Mouse (Mus musculus): ENCODE data around the gene Rpn2. TPM values are rescaled to one million over a fixed set of nuclear protein-coding genes. Genes with fewer than 3 reads are reported as not detected.
A peak's percentile ranks its signal among the peaks of the same experiment; 100 is the strongest.

The Rpn2 gene
- 100 to 1,000 TPM; 133 to 141 TPM for total RNA-seq (2021)

DNA sequence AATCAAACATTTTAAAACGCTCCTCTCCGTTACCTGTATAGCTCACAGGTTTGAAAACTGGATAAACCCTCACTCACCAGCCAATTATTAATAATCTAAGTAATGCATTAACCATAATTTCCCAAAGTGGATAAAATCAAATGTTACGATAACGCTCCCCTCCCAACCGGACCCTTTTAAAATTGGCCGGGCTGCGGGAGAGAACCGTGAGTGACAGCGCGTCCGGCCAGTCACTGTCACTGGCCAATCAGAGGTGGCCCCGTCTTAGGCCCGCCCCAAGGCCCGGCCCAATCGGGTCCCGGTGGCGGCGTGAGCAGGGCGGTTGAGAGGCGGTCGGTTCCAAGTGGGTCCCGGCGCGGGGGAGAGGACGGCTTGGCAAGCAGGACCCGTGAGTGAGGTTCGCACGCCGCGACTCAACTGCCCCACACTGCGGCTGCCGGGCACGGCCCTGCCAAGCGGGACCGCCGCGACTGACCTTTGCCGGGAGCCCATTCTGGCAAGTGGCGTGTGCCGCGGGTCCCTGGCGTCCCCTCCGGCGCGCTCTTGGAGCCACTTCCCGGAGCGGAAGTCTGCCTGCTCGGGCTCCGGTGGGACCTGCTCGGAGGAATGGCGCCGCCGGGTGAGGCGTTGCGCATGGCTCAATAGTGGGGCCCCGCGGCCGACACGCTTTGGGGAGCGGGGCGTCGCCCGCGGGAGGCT lies at the start of gene Rpn2:
Rpn2 (plus strand) TSS at position 301 of the 699 bp plus-strand sequence.
- DNase-seq (ENCODE audit: extremely low spot score in 1 of 2, low spot score in 1 of 2): peak; percentile 93 to 97

DNA sequence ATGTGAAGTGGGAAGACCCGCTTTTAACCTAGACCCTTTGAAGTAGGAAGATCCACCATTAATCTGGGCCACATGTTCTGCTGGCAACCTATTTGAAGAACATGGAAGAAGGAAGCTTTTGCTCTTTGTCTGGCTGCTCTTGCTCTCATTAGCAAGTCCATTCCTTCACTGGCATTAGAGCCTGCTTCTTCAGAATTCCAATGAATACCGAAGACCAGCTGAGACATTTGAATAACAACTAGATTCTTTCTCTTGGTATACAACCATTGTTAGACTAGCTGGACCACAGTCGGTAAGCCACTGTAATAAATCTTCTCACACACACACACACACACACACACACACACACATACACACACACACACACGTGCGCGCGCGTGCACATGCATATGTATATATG lies 42.9 kb upstream of the Rpn2 start:
- DNase-seq (ENCODE audit: extremely low spot score in 1 of 2, low spot score in 1 of 2): no peak

DNA sequence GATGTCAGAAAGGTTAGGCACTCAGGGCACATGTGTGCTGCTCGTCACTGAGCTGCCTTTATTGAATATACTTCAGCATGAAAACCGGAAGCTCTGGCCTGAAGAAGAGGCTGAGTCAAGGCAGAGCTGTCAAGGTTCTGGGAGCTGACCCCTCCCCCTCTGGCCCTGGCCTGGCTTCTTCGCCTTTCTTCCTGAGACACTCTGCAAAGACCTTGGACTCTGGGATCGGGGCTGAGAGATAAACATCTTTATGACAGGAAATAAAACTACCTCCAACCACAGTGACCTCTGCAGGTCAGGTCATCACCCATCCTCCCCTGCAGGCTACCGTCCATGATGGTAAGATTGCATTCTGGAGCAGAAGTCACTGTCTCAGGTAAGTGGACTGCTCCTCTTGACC lies 33.8 kb upstream of the Rpn2 start:
- DNase-seq (ENCODE audit: extremely low spot score in 1 of 2, low spot score in 1 of 2): no peak

DNA sequence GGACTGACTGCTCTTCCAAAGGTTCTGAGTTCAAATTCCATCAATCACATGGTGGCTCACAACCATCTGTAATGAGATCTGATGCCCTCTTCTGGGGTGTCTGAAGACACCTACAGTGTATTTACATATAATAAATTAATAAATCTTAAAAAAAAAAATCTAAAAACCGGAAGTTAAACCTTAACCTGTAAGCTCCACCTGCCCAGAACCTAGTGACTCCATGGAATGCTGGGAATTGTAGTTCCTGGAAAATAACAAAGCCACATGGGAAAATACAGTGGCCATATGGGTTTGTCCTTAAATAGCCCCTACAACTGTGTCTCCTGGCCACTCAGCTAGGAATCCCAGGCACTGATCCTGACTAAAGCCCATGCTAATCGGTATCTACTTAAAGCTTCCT lies 33.2 kb upstream of the Rpn2 start:
- DNase-seq (ENCODE audit: extremely low spot score in 1 of 2, low spot score in 1 of 2): no peak

DNA sequence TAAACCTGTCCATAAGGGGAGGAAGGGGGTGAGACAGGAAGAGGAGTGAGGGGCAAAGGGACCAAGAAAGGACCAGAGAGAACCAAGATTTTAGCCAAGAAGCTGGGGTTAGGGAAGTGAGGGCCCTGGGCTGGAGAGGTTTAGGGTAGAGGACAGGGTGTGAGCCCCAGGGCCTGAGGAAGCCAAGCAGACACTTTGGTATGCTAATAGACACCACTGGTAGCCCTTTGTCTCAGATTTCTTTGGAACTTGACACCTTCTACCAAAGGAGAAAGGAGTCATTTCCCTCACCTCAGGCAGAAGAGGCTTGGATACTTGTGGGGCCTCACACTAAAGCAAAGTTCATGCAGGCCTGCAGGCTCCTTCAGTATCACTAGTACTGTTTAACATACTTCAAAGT lies 30.7 kb upstream of the Rpn2 start:
- DNase-seq (ENCODE audit: extremely low spot score in 1 of 2, low spot score in 1 of 2): no peak

DNA sequence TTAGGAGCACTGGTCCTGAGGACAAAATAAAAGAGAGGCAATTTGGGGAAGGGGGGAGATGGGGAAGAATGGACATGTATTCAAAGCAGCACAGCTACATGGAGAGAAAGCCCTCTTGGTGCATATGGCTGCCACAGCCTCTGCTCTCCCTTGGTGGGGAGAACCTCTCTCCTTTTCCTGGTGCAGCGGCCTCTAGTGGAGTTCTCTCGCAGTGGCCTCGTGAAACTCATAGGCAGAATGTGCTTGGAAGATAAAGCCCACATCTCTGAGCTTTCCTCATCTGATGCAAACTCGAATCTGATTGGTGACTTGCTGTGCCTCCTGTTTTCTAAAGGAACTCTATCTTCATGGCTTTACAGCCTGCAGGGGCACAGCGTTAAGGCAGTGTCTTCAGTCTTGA lies 19.1 kb upstream of the Rpn2 start:
- peak; percentile 25 to 71 for DNase-seq (ENCODE audit: extremely low spot score in 1 of 2, low spot score in 1 of 2)

DNA sequence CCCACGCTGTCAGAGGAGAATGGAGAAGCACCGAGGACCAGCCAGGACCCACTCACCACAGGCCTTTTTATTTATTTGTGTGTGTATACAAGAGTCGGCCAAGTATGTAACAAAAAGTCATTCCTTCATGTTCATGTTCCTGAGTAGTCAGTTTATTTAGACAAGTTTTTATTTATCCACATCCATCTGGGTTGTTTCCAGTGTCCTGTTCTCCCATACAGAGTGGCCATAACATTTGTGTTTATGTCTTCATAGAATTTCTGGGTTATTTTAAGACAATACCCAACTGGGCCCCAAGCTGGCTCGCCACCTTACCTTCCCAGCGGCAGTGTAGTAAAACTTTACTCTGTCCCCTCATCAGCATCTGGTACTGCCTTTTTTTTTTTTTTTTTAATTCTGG lies 16.9 kb upstream of the Rpn2 start:
- no peak for DNase-seq (ENCODE audit: extremely low spot score in 1 of 2, low spot score in 1 of 2)

DNA sequence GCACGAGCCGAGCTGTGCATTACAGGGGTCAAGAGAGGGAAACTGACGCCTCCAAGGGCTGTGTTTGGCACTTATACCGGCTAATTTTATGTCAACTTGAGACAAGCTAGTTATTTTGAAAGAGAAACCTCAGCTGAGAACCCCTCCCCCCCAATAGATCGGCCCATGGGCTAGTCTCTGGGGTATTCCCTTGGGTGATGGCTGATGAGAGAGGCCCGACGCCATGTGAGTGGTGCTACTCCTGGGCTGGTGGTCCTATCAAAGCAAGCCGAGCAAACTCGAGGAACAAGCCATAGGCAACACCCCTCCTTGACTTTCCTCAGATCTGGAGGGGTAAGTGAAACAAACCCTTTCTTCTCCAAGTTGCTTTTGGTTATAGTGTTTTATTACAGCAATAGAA lies 16.3 kb upstream of the Rpn2 start:
- DNase-seq (ENCODE audit: extremely low spot score in 1 of 2, low spot score in 1 of 2): no peak

DNA sequence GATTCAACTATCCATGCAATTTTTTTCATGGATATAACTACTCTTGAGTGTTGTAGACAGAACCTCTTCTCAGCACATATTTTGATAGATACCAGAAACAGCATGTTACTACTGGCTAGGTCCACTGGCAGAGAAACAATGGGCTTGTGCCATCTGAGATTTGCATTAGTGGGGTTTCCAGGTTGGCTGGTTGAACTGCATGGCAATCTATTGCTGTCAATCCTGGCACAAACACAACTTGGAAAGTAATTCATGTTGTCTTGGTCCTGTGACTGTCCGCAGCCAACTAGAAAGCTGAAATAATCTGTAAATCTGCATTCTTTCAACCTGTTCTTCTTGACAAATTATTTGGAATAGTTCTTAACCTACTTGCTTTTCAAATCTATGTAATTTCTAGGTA lies 15.7 kb upstream of the Rpn2 start:
- no peak for DNase-seq (ENCODE audit: extremely low spot score in 1 of 2, low spot score in 1 of 2)

DNA sequence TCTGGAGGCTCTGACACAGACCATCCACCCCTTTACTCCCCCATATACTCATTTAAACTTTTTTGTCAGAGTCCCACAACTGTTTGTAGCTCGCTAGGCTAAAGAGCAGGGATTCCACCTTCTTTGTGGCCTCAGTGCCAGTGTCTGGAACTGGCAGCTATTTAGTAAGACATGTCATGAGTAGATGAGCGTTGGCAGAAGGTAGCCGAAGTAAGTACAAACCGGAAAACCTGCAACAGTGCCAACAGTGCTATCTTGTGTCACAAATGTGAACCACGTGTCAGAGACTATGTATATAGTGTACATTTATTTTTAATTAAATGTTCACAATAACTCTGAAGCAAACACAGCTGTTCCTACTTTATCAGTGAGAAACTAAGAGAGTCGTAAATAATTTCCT lies 15.0 kb upstream of the Rpn2 start:
- no peak for DNase-seq (ENCODE audit: extremely low spot score in 1 of 2, low spot score in 1 of 2)

DNA sequence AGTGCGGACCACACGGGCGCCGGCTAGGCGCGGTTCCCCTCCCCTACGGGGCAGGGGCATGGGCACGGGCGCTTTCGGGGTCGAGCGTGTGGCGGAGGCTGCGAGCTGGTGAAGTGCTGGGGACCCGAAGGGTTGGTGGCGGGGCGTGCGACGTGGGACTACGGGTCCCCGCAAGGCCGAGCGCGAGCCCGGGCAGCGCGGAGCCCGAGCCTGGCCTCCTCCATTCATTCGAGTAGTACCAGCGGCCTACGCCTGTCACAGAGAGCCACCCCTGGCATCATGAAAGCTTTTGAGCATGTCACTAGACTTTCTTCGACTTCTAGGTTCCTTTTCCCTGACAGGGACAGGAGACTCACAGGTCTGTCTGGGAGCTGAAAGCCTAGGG lies 591 bp downstream of the Rpn2 start, which contains the start of gene Mroh8:
Mroh8 (minus strand) TSS at position 134 of the 385 bp plus-strand sequence.
- peak in 1 of 2 experiments; percentile 45 for DNase-seq (ENCODE audit: extremely low spot score in 1 of 2, low spot score in 1 of 2)

DNA sequence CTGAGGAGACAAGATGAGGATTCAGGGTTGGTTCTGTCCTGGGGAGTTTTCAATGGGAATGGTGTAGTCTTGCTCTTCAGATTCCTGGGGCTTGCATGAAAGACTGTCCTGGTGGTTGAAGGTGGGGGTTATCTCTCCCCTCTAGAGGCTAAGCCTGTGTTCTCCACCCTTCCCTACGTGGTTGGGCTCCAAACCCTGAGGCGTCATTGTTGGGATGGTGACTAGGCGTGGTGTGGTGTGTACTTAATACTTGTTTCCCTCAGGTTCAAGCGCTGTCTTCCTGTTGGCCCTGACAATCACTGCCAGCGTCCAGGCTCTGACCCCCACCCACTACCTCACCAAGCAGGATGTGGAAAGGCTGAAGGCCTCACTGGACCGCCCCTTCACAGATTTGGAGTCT lies 4.5 kb downstream of the Rpn2 start:
- DNase-seq (ENCODE audit: extremely low spot score in 1 of 2, low spot score in 1 of 2): no peak

DNA sequence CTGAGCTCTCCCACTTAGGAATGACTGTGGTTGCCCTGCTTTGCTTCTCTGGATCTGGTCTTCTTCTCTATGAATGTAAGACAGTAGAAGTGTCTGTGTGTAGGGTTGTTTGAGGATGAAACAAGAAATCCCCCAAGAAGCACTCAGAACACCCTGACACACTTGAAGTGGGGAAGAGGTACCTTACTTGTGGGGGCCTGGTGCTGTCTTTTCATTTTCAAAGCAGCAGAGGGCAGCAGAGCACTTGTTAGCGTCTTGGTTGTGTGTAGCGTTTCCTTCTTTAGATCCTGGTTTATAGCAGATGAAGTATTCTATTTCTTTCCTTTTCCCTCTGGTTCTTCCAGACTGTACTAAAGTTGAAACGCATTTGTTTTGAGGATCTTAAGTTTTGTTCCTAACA lies 8.7 kb downstream of the Rpn2 start:
- peak in 1 of 2 experiments; percentile 60 for DNase-seq (ENCODE audit: extremely low spot score in 1 of 2, low spot score in 1 of 2)

DNA sequence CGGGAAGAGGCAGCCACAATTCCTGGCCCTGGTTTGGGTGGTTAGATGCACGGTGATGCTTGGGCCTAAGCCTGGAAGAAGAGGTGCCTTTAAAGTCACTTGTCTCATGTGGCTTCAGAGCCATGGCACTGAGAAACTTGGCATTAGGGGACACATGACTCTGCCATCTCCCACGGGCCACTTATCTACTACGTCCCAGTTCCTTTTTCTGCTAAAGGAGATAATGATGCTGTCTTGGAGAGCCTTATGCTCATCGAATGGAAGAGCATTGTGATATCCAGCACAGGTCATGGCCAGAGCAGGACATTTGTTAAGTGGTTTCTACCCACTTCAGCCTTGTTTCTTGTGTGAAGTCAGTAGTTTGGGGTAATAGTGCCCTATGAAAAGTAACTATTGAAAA lies 10.2 kb downstream of the Rpn2 start:
- DNase-seq (ENCODE audit: extremely low spot score in 1 of 2, low spot score in 1 of 2): no peak

DNA sequence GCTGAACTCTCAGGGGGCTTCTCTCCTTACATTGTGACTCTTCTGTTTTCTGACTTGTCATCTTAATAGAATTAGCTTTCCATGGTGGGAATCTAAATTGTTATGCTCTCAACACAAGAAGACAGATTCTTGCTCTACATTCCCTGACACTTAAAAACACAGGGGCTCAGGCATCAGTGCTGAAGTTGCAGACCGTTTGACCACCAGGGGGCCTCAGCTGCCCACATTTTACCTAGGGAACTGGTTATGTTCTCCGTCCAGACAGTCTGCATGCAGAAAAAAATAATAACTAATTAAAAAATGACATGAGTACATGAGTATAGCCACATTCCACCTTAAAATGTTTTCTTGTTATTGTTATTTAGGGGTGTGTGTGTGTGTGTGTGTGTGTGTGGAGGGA lies 13.3 kb downstream of the Rpn2 start:
- peak; percentile 61 to 90 for DNase-seq (ENCODE audit: extremely low spot score in 1 of 2, low spot score in 1 of 2)

DNA sequence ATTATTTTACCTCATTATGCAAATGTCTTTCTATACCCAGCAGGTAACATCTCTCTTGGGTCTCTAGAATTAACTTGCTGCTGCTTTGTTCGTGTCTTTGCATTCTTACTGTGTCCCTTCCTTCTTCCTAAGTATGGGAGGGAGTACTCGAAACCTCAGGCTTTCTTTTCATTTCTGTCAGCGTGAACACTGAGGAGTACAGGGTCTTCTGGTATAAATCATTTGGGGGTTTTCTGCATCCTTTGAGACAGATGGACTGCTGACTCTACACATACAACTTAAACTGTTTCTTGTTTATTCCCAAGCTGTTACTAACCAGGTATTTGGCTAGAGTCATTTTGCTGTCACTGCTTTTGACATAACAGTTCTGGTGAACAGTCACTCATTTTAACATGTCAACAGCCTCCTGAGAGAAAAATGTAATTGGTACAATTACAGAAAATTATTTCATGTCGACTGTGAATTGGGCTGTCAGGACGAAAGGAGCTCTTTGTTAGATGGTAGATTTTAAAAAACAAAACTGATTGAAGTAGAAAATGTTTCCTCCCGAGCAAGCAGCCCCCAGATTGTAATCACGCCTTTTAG lies 17.4 kb downstream of the Rpn2 start:
- DNase-seq (ENCODE audit: extremely low spot score in 1 of 2, low spot score in 1 of 2): no peak

DNA sequence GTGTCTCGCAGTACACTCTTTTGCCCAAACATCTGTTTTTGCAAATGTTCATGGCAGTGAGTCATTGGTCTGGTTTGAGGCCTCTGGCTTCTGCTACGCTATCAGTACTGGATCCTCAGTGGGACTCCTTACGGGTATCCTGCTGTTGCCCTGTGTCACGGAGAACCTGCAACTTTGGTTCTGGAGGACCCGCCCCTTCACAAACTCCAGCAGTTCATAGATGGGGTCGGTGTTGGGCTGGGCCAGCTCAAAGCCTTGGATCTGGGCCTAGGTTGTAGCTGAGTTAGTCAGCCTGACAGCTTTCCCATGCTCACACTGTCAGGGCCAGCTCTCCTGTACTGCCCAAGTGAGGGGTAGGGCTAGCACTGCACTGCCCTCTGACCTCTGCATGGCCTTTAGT lies 21.2 kb downstream of the Rpn2 start:
- DNase-seq (ENCODE audit: extremely low spot score in 1 of 2, low spot score in 1 of 2): no peak

DNA sequence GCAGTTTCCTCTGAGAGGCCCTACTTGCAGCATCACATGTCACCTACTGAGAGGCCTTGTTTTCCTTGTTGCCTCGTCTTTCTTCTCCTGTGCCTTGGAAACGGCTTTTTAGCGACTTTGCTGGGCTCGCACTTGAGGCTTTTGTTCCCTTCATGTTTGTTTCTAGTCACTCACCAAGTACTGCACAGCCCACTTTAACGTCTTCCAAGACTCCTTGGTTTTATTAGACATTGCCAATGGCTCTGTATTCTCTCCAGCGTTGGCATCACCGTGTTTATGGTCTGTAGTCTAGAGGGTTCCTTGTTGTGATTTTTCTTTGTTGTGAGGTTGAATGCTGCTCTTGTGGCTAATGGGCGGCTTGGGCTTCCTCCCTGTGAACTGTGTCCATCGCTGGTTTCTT lies 24.3 kb downstream of the Rpn2 start:
- no peak for DNase-seq (ENCODE audit: extremely low spot score in 1 of 2, low spot score in 1 of 2)

DNA sequence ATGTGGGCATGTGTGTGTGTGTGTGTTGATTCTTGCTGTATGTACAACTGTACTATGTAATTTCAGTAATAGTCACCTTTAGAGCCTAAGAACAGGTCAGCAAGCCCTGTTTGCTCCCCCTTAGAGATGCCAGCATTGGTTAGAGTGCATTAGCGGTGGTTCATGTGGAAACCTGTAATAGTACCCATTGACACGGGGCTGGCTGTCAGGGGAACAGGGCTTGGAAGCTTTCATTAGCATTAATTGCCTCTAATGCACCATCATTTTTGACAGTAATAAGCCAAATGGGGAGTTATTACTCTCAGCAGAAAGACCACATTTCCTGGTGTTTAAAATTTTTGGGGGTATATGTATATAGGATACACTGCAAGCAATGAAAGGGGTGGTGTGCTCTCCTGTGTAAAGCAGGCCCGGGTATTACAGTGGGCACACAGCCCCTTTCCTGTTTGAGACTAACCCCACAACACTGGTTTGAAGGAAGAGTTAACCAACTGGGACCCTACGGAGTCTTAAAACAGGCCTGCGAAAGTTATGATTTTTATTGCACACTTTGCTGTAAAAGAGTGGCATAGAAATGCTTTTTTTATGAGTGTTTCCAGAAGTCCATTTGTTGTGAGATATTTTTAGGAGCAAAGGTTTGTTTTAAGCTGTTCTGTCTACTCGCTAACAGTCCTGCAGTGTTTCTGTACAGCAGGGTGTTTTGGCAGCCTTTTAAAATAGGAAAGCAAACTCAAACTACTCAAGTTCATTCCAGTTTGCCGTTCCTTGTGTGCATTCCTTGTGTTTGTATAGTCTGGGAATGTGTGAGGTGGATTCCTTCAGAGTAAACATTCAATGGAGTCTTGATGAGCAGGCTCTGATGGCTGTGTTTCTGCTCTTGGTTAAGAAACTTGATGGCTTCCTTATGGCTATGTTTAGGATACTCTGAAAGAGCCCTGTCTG lies 27.5 kb downstream of the Rpn2 start:
- DNase-seq (ENCODE audit: extremely low spot score in 1 of 2, low spot score in 1 of 2): no peak

DNA sequence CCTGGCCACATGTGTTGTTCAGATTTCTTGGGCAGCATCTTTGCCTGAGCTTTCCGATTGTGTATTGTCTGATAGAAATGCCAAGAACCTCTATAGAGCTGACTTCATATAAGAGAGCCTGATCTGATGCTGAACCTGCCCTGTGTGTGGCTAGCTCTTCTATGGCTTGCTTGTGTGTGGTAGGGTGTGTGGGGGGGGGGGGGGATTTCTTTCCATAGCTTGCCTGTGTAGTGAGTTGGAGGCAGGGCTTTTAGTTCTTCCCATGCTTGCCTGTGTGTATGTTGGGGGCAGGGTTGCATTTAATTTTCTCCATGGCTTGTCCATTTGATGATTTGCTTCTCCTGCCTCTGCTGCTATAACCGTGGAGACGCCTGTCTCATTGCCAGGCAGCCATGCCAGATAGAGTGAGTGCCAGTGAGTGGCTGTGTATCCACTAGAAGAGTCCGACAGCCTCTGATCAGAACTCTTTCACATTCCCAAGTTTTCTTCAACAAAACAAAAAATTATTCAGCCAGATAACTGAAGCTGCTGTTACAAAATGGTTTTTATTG lies 29.0 kb downstream of the Rpn2 start:
- no peak for DNase-seq (ENCODE audit: extremely low spot score in 1 of 2, low spot score in 1 of 2)

DNA sequence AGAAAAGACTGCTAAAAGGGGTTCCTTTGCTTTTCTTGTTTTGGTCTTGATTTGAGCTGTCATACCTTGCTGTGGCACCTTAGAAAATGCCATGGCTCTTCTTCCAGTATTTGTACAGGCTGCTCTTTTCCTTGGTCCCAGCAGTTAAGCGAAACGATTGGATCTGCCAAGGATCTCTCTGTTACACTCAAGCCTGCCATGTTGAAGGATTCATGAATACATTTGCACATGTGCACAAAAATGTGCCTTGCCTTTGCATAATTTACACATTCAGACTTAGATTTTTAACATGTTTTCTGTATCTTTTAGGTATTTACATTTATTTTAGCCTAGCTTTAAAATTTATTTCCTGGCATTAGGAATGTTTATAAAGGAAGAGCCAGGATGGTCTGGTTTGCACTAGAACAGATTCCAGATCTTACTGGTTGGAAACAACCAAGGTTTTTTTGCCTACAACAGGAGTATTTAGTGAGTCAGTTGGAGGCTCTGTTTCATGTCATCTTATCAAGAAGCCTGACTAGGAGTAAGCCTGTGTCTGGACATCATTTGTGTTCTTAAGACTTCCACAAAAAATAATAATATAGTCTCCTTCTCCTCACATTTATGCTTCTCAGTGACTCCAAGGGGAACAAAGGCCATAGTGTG lies 29.6 kb downstream of the Rpn2 start:
- DNase-seq (ENCODE audit: extremely low spot score in 1 of 2, low spot score in 1 of 2): no peak
